Mouse (Mus musculus) retina, postnatal 1 day (tissue): ENCODE data around the gene Il4.

Source experiments
- DNase-seq: peaks from one replicate; pipeline ENCODE4 v3.0.0-alpha.2; 2012

Gene Il4

GRCm38 (mm10) chr11:53623573-53623972 lies 5.1 kb upstream of the Il4 start:
- no peak for DNase-seq

GRCm38 (mm10) chr11:53622440-53622806 lies 4.0 kb upstream of the Il4 start:
- no peak for DNase-seq

GRCm38 (mm10) chr11:53621582-53622439 lies 3.3 kb upstream of the Il4 start:
- no peak for DNase-seq

- DNase-seq, result no peak
These were observed 1.6 kb upstream of the Il4 start for GRCm38 (mm10) chr11:53620094-53620493.

GRCm38 (mm10) chr11:53619428-53619827 lies 959 bp upstream of the Il4 start:
- no peak for DNase-seq

GRCm38 (mm10) chr11:53617562-53618109 lies 833 bp downstream of the Il4 start:
- no peak for DNase-seq

- DNase-seq, result no peak
These were observed 1.5 kb downstream of the Il4 start for GRCm38 (mm10) chr11:53616748-53617558.

GRCm38 (mm10) chr11:53615575-53615974 lies 2.9 kb downstream of the Il4 start:
- no peak for DNase-seq

GRCm38 (mm10) chr11:53615172-53615571 lies 3.3 kb downstream of the Il4 start:
- no peak for DNase-seq

GRCm38 (mm10) chr11:53609672-53610071 lies 8.8 kb downstream of the Il4 start:
- DNase-seq, result no peak

GRCm38 (mm10) chr11:53609231-53609630 lies 9.2 kb downstream of the Il4 start:
- no peak for DNase-seq

GRCm38 (mm10) chr11:53605609-53606008 lies 12.9 kb downstream of the Il4 start:
- DNase-seq, result no peak

- no peak for DNase-seq
These were observed 13.5 kb downstream of the Il4 start for GRCm38 (mm10) chr11:53604983-53605382.

GRCm38 (mm10) chr11:53591116-53591515 lies 27.4 kb downstream of the Il4 start:
- no peak for DNase-seq

- DNase-seq, result peak; percentile 45
These were observed 28.1 kb downstream of the Il4 start for GRCm38 (mm10) chr11:53590368-53590768.

GRCm38 (mm10) chr11:53588279-53588678 lies 30.2 kb downstream of the Il4 start:
- DNase-seq, result no peak

- no peak for DNase-seq
These were observed 33.0 kb downstream of the Il4 start for GRCm38 (mm10) chr11:53585510-53585909.

GRCm38 (mm10) chr11:53584849-53585248 lies 33.6 kb downstream of the Il4 start:
- DNase-seq, result peak; percentile 63

GRCm38 (mm10) chr11:53583151-53583550 lies 35.3 kb downstream of the Il4 start:
- no peak for DNase-seq

- DNase-seq, result peak; percentile 11
These were observed 37.9 kb downstream of the Il4 start for GRCm38 (mm10) chr11:53580562-53580961.

GRCm38 (mm10) chr11:53567224-53568014 lies 51.0 kb downstream of the Il4 start, which contains the start of gene Kif3a:
Kif3a (plus strand) TSS chr11:53567379.
- peak; percentile 99 for DNase-seq

GRCm38 (mm10) chr11:53566646-53567045 lies 51.8 kb downstream of the Il4 start:
- no peak for DNase-seq

- no peak for DNase-seq
These were observed 56.5 kb downstream of the Il4 start for GRCm38 (mm10) chr11:53561986-53562385.
